Mouse (Mus musculus): ENCODE measurements at regions not wholly inside any gene's neighbourhood (a gene's known extent, or its start where the extent isn't known, plus 50 kb on each side); places are given as distances from the start of the nearest gene placed in this dataset.

DNA sequence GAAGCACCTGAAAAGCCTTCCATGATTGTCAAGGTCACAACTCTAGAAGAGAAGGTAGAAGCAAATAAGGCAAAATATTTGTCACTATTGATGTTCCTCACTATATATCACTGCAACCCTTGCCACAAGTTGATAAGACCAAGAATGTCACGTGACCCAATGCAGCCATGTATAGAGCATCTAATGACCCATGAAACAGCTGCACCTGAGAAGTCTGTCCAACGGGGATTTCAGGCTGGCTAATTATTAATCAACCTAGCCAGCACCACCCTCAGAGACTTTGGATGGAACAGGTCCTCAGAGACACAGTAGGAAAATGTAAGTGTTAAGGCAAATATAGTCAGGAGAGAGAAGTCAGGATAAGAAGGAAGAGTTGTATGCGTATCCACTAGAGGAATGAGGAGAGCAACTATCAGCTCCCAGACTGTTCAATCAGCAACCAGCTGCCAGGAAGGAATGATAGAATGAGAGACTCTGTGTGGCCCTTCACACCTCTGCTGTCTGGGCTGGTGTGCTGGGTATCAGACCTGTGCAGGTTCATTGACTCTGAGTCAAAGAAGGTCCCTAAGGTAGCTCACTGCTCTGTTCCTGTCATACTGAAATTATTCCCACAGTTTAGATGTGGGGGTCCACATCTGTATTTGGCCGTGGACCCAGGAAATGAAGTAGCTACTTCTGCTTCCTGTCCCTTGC, 247.4 kb downstream of the Epha4 start:
- TF ChIP-seq ZNF384 (IDR thresholded peaks at IDR 0.05; ENCODE audit: low read depth, low read length) = no peak
- TF ChIP-seq MAFK (IDR thresholded peaks at IDR 0.05; ENCODE audit: insufficient read depth, low read depth, low read length) = no peak
- no peak for TF ChIP-seq HCFC1 (IDR thresholded peaks at IDR 0.05; ENCODE audit: borderline replicate concordance, insufficient read depth, low read length)
- TF ChIP-seq CHD2 (IDR thresholded peaks at IDR 0.05; ENCODE audit: low read depth, low read length) = no peak
- TF ChIP-seq ZC3H11A (IDR thresholded peaks at IDR 0.05; ENCODE audit: borderline replicate concordance, low read depth, low read length) = no peak

Measured in ES-E14 (cell line).